Mouse (Mus musculus) urinary bladder, postnatal 36 days (tissue): ENCODE data around the gene Fgfr2.

ENCODE experiments used
- DNase-seq, 2 experiments: peaks; one replicate each; pipeline ENCODE4 v3.0.0; 2022; ENCODE audit warnings: low spot score in 2 of 2, mixed read lengths in 1 of 2

Gene Fgfr2

DNA sequence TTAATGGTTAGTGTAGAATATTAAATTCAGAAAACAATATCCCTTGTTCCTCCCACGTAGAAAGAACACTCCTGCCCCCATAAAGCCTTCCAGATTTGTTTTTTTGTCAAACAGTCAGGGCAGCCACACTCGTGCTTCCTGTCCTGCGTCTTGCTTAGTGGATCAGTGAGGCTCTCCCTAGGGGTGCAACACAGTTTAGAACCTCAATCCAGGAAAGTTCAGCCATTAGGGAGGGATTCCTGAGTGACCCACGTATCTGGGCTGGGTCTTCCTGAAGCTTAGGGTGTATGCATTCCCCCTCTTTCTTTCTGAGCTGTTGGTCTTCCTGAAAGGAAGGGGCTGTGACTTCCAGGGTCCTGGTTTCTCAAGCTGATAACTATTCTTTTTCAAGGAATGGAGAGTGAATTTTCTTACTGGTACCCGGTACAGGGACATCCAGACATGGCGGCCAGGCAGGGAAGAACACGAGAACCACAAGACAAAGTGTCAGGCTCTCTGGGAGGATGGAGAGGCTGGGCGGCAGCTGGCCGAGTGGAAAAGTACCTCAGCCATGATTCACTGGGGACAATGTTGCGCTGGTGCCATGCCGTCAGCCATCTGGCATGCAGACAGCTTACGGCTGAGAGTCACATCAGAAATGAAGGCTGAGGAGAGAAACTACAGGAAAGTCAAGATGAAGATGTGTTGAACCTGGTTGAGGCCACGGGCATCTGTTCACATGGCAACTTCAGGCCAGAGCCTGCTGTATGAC, 2200.0 kb downstream of the Fgfr2 start:
- no peak for DNase-seq

- no peak for DNase-seq
Observed at GRCm38 (mm10) chr7:130918260-130918659, 2204.9 kb downstream of the Fgfr2 start.

GRCm38 (mm10) chr7:130914693-130915363, 2208.3 kb downstream of the Fgfr2 start:
- DNase-seq: no peak

DNA sequence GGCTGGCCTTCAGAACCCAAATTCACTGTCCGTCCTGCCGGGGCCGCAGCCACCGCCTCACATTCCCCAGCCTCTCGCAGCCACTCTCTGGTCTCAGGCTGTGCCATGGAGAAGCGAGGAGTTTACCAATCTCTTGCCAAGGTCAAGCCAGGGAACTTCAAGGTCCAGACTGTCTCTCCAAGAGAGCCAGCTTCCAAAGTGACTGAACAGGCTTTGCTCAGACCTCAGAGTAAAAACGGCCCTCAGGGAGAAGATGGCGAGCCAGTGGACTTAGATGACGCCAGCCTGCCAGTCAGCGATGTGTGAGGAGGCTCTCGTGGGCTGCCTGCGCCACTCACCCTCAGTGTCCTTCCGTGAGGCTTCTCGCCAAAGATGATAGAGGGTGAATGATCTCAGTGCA, 2212.3 kb downstream of the Fgfr2 start:
- DNase-seq: no peak

- DNase-seq: no peak
Observed at GRCm38 (mm10) chr7:130904571-130905365, 2218.4 kb downstream of the Fgfr2 start.

GRCm38 (mm10) chr7:130903505-130904074, 2219.6 kb downstream of the Fgfr2 start:
- DNase-seq: no peak

DNA sequence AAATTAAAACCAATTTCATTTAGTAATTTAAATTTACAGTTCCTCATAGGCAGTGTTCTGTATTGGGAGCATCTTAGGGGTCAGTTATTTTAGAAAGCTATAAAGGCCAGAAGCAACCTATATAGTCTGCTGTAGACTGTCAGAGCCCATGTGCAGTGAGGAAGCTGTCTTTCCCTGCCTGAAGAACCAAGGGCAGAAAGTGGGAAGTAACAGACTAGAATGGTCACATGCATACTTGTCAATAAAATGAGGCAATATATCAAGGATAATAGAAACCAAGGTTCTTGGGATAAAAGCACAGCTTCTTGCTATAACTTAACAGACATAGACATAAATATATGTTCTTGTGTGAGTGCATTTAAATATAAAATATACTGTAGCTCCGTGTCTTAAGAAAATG, 2220.2 kb downstream of the Fgfr2 start:
- no peak for DNase-seq

GRCm38 (mm10) chr7:130900233-130900848, 2222.8 kb downstream of the Fgfr2 start:
- no peak for DNase-seq

GRCm38 (mm10) chr7:130898373-130898772, 2224.8 kb downstream of the Fgfr2 start:
- no peak for DNase-seq

DNA sequence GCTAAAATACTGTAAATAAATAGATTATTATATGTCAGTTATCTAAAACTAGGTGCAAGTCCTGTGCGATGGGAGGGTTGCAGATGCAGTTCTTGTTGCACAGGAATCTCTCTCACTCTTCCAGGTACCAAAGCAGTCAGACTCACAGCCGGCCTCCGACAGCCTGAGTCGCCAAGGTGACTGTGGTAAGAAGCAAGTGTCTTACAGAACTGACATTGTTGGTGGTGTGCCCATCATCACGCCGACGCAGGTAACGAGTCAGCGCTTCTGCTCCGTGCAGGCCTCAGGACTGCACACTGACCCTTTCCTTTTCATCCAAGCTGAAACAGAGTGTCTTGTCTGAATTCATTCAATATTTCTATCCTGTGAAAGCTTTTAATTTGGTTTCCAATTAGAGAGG, 2225.9 kb downstream of the Fgfr2 start:
- no peak for DNase-seq

GRCm38 (mm10) chr7:130896064-130896463, 2227.1 kb downstream of the Fgfr2 start:
- DNase-seq: no peak

DNA sequence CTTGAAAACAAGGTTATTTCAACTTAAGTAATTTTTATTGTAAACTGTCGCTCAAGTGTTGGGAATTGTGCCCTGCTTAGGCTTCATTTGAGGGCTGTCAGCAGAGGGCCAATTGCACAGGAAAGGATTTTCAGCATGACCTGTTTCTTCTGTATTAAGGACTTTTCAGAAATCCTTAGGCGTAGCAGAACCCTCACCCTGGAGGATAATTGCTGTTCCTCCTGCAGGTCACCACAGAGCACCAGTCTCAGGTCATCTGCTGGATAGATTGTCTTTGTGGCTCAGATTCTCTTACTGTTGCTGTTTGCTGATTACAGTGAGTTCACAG, 2227.6 kb downstream of the Fgfr2 start:
- DNase-seq: no peak

DNA sequence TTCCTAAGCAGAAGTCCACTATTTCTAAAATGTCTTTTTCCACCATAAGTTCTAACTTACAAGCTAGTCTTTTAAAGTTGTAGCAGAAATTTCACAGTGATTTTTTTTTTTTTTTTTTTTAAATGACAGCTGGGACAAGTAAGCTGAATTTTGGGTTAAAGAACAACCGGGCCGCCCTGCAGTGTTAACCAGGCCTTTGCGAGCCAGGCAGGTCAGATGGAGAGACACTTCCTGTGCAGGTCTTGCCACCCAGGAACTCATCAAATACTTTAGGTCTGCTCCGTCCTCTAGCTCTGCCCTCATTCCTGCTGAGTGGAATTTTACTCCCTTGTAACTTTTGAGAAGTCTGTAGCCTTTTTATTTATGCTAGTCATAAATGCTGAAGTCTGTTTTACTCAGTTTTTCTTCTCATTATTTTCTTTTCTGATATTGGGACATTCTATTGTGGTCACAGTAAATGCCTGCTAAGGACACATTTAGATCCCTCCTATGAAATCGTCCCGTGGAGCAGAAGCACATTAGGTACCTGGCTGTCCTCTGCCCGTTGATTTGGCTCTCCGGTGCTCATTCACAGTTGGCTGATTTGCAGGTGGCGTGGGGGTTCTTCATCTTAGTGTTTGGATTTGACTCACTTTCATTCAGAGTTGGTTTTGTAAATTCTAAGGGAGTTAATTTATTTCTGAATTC, 2228.1 kb downstream of the Fgfr2 start:
- DNase-seq: no peak

- peak in 1 of 2 experiments; percentile 26 for DNase-seq
Observed at GRCm38 (mm10) chr7:130892973-130893372, 2230.2 kb downstream of the Fgfr2 start.

DNA sequence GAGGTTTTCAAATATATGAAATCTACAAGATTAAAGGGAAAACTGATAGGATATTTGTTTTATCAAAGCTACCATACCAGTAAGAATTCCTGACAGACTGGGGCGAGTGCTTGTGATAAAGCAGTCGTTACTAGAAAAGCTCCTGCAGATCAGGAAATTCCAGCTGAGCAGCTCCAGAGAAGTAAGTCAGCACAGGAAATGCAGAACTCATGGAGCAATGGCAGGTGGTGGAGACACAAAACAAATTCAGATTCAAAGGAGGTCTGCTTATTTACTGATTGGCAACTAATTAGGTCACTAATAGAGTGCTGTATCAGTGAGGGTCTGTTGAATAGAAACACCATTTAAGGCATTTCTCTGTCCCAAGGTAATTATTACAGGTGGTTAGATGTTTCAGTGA, 2232.3 kb downstream of the Fgfr2 start:
- no peak for DNase-seq

- DNase-seq: no peak
Observed at GRCm38 (mm10) chr7:130887946-130888345, 2235.2 kb downstream of the Fgfr2 start.

DNA sequence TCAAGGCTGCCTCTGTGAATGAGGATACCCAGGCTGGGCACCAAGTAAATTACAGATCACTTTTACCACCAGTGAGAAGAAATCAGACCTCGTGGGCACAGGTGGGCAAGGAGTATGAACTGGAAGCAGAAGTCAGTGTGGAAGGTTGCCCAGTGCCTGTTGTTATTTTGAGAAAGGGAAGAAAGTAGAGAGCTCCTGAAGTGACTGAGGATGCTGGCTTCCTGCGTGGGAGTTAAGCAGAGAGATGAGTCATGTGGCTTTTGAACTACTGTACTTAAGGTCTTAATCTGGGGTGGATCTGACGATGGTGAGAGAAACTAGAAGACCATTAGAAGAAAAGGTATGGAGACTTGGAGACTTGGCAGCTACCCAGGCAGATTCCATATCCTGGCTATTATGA, 2236.9 kb downstream of the Fgfr2 start:
- no peak for DNase-seq

- DNase-seq: no peak
Observed at GRCm38 (mm10) chr7:130884161-130884560, 2239.0 kb downstream of the Fgfr2 start.

DNA sequence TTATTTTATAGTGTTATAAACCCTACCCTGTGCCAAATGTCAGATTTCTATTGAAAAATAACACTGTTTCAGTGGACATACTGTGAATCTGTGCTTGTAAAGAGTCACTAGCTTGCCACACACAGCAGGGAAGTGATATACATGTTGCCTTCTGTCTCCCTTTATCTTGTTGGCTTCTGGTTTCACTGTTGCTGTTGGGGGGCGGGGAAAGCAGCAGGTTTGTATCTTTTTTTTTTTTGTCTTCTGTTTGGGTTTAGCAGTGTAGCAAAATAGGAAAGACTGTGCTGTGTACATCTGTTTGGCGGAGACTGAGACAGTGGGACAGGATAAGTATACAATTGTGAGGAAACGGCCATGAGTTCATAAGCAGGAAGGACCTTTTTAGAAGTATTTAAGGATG, 2255.9 kb downstream of the Fgfr2 start:
- no peak for DNase-seq

DNA sequence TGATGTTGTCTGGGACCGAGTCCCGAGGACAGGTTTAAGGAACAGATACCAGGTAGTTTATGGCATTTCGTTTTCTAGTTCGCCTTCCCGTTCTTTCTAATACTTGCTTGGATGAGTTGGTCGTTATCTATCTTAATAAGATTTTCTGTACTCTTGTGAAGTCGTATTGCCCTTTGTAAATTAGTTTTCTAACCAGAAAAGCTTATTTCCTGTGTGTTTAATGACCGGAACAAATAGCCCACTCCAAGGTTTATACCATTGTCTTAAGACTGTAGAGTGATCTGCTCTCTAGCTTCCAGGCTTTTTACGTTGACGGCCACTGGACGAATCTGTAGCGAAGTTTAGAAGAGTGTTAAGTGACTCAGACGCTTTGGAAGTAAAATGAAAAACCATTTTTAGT, 2256.5 kb downstream of the Fgfr2 start:
- no peak for DNase-seq
